Mouse (Mus musculus) urinary bladder, adult 18-20 months (tissue): ENCODE measurements around the gene Gm340.

Experiments
- DNase-seq, 2 experiments: peaks; one replicate each; pipeline ENCODE4 v3.0.0; 2022; ENCODE audit warnings: low spot score in 2 of 2, mixed read lengths in 2 of 2

Gm340 gene

GRCm38 (mm10) chr19:41613325-41614087, 31.3 kb downstream of the Gm340 start:
- DNase-seq = no peak

- no peak for DNase-seq
Measured at GRCm38 (mm10) chr19:41615606-41616224, 33.5 kb downstream of the Gm340 start.

DNA sequence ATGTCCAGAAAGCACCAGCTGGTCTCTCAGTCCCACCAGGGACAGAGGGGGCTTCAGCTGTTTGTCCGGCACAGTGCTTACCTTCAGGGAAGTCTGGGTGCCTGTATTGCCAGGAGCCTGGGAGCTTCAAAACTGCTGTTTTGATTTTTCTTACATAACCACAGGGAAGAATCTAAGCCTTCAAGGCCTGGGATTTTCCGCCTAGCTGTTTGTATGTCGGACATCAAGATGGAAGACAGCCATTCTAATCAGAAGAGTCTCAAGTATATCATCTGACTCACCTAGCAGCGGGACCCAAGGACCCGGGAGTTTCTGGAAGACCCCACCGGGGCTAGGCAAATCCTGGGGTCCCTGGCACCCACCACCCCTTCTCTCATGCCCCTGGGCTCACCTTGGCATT, 34.1 kb downstream of the Gm340 start:
- DNase-seq = no peak

DNA sequence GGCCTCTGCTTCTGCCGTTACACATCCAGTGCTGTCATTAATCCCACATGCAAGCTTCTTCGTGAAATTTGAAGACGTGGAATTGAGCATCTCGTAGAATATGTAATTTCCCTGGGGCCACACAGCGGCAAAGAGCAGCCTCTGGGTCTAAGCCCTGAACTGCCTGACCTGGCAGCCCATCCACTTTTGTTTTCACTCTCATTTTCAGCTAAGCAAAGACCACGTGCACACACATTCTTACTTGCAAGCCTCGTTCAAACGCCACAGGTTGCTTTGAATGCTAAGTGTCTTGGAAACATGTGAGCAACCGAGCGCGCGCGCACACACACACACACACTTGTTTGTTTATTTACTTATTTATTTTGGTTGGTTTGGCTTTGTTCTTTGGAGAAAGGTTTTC, 34.9 kb downstream of the Gm340 start:
- no peak for DNase-seq

DNA sequence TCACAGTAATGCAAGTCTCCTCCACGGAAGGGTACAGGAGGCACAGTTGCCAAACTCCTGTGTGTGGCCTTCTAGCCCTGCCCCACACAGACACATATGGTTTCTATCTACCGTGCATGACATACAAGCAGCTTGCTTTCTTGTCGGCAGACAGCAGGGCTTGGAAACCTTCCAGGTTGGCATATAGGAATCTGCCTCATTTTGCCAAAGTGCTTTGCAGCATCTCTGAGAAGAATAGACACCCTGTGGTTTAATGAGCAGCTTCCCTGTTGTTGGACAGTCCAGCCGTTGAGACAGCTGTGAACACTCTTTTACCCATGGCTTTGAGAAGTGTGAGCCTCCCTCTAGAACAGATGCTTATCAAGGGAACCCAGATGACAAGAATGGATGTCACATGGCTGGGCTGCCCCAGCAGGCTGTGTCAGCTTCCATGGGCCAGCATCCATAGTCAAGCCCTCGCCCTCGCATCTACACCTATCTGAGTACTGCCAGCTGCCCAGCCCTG, 36.0 kb downstream of the Gm340 start:
- no peak for DNase-seq

DNA sequence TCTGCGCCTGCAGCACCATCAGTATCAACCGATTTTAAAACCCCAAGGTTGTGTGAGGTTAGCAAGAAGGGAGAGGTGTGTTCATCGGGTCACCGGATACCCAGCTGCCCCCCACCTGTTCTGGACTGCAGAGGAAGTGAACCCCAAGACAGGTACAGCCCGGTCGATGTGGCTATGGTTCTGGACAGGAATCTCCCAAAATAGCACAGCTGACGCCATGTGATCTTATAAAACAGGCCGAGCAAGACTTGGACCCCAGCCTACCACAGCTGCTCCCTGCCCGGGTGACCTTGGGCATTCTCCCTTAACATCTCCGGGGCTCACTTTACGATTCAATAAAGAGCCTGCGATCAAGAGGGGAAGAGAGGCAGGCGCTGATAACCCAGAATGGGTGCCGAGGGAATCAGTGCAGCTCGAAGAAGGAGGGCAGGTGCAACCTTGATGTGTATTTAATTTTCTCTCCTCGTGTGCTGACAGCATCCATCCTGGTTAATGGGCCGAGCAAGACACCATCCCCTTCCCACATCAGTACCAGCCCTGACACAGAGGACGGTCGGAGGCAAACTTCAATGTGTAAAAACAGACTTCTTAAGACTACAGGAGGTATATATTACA, 36.7 kb downstream of the Gm340 start:
- DNase-seq = no peak

- DNase-seq = no peak
Measured at GRCm38 (mm10) chr19:41620366-41621092, 38.4 kb downstream of the Gm340 start.

GRCm38 (mm10) chr19:41628970-41629369, 46.8 kb downstream of the Gm340 start:
- no peak for DNase-seq

DNA sequence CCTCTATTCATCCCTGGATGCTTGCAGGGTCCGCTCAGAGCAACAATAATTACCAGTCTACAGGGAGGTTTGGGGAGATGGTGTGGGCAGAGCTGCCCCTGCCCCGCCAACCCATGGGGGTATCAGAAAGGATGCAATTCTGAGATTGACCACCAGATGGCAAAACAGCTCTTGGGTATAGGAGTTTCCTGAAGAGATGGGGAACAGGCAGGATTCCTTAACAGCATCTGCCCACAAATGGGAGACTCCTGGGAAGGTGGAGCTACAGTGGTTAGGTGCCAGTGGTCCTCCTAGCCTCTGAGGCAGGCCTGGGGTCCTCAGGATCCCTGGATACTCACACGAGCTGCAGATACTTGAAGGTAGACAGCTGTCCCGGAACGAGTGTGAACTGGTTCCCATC, 47.4 kb downstream of the Gm340 start:
- peak in 1 of 2 experiments; percentile 33 for DNase-seq

DNA sequence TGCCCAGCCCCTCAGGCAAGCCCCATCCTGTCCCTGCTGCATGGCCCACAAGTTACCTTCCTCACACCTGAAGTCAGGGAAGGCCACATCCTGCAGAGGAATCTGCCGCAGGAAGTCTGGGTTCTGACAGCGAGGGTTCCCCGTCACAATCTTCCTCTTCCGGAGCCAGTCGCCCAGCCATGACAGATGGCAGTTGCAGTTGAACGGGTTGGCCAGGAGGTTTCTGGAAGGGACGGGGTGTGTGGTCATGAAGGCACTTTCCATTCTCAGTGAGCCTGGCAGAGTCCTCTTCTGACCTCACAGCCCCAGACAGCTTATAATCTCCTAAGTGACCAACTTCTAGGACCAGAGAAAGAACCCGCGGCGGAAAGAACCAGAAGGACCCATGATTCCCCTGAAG, 51.9 kb downstream of the Gm340 start:
- peak in 1 of 2 experiments; percentile 7 for DNase-seq

DNA sequence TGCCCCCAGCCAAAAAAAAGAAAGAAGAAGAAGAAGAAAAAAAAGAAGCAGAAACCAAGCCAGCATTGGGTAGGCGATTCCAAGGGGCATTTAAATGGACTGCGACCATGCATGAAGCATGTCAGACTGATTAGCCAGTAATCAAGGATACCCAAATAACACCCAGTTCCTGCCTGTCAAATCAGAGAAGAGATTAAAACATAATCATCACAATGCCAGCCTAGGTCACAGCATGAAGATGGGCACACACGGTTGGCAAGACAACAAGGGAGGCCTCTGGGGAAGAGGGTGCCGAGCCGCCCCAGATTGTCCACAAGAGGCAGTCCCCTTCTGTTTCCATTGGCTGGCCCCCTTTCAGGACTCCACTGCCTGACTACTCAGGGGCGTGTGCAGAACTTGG, 52.8 kb downstream of the Gm340 start:
- no peak for DNase-seq
